Mouse (Mus musculus) bone marrow macrophage, adult 2 months (primary cell): ENCODE results near the gene Sspo.

Experiments
- CTCF ChIP-seq: IDR thresholded peaks from 2 replicates; pipeline ENCODE4 v1.5.1; 2012; ENCODE audit warnings: low read depth, mild to moderate bottlenecking, low read length, moderate library complexity
- POLR2A ChIP-seq: IDR thresholded peaks from 2 replicates; pipeline ENCODE4 v1.6.1; 2012; ENCODE audit warnings: mild to moderate bottlenecking, low read depth, low read length, borderline replicate concordance

- TF ChIP-seq POLR2A: no peak
- TF ChIP-seq CTCF: 0 out of 2 replicates have a peak, but pooled peaks have one; percentile 10
Observed at GRCm38 (mm10) chr6:48504241-48504854, 56.3 kb downstream of the Sspo start.
